Mouse (Mus musculus) ES-E14 (cell line): Measurements from ENCODE around the gene Sertad1. TPM values are rescaled to one million over a fixed set of nuclear protein-coding genes. Genes with fewer than 3 reads are reported as not detected.

Experiments used
- DNase-seq: peaks from one replicate; pipeline ENCODE4 v3.0.0-alpha.2; 2013; ENCODE audit warnings: low read depth, low spot score
- H3K27ac ChIP-seq: 2 replicates; pipeline ENCODE4 v1.5.1; 2012; ENCODE audit warnings: low read depth, mild to moderate bottlenecking, low read length, moderate library complexity, mixed read lengths; ENCODE audit not compliant: poor library complexity, insufficient read depth, severe bottlenecking
- H3K36me3 ChIP-seq: 2 replicates; pipeline ENCODE4 v1.6.1; 2012; ENCODE audit warnings: mild to moderate bottlenecking, low read length, moderate library complexity, mixed read lengths; ENCODE audit not compliant: control insufficient read depth, poor library complexity, insufficient read depth, severe bottlenecking
- H3K4me1 ChIP-seq, 2 experiments: fragments of 150-350 bp in 1 of 2; sonication (generic) in 1 of 2; 2 replicates each; pipeline ENCODE4 v1.6.1; 2012; ENCODE audit warnings: low read length in 2 of 2, mild to moderate bottlenecking in 1 of 2, mixed read lengths in 1 of 2; ENCODE audit not compliant: control insufficient read depth in 2 of 2, insufficient read depth in 2 of 2, poor library complexity in 1 of 2
- H3K4me3 ChIP-seq, 2 experiments: fragments of 150-350 bp in 1 of 2; sonication (generic) in 1 of 2; 2 replicates each; pipeline ENCODE4 v1.5.1; 2012; ENCODE audit warnings: low read length in 2 of 2, low read depth in 1 of 2, mild to moderate bottlenecking in 1 of 2, mixed read lengths in 1 of 2; ENCODE audit not compliant: insufficient read depth in 1 of 2, poor library complexity in 1 of 2, severe bottlenecking in 1 of 2
- H3K9ac ChIP-seq: 2 replicates; pipeline ENCODE4 v1.6.1; 2012; ENCODE audit warnings: low read depth, mild to moderate bottlenecking, low read length, mixed read lengths; ENCODE audit not compliant: poor library complexity, insufficient read depth, severe bottlenecking
- H3K9me3 ChIP-seq: fragments of 150-350 bp; sonication (generic); 2 replicates; pipeline ENCODE4 v1.6.1; 2012; ENCODE audit warnings: low read depth, mild to moderate bottlenecking, low read length; ENCODE audit not compliant: control insufficient read depth, insufficient read depth
- CHD2 ChIP-seq: IDR thresholded peaks from 2 replicates; pipeline ENCODE4 v1.6.1; 2014; ENCODE audit warnings: mild to moderate bottlenecking, low read depth, low read length, inconsistent platforms
- HCFC1 ChIP-seq: IDR thresholded peaks from 2 replicates; pipeline ENCODE4 v1.6.1; 2012; ENCODE audit warnings: low read length, inconsistent platforms, borderline replicate concordance; ENCODE audit not compliant: insufficient read depth
- MAFK ChIP-seq: IDR thresholded peaks from 2 replicates; pipeline ENCODE4 v1.6.1; 2014; ENCODE audit warnings: mild to moderate bottlenecking, low read depth, low read length, inconsistent platforms; ENCODE audit not compliant: insufficient read depth
- ZC3H11A ChIP-seq: IDR thresholded peaks from 2 replicates; pipeline ENCODE4 v1.6.1; 2012; ENCODE audit warnings: low read depth, mild to moderate bottlenecking, inconsistent platforms, low read length, borderline replicate concordance
- ZNF384 ChIP-seq: IDR thresholded peaks from 2 replicates; pipeline ENCODE4 v1.6.1; 2012; ENCODE audit warnings: low read depth, low read length, inconsistent platforms
- in situ Hi-C, 2 experiments: fragments of 600-800 bp; cut with MboI; formaldehyde crosslinking; loops; one replicate each; pipeline ENCODE4 v1.15.1; 2025; ENCODE audit warnings: low sequenced_read_pairs in 2 of 2, inconsistent platforms in 1 of 2; ENCODE audit not compliant: unreplicated experiment in 2 of 2
- total RNA-seq: library from RNA; depleted of rRNA; stranded (reverse); fragments of 300-350 nt; gene quantifications from 2 replicates; pipeline ENCODE4 v1.2.3, GENCODE M21; 2012

Sertad1 gene
- total RNA-seq, 1 experiment: 25.1 TPM

DNA sequence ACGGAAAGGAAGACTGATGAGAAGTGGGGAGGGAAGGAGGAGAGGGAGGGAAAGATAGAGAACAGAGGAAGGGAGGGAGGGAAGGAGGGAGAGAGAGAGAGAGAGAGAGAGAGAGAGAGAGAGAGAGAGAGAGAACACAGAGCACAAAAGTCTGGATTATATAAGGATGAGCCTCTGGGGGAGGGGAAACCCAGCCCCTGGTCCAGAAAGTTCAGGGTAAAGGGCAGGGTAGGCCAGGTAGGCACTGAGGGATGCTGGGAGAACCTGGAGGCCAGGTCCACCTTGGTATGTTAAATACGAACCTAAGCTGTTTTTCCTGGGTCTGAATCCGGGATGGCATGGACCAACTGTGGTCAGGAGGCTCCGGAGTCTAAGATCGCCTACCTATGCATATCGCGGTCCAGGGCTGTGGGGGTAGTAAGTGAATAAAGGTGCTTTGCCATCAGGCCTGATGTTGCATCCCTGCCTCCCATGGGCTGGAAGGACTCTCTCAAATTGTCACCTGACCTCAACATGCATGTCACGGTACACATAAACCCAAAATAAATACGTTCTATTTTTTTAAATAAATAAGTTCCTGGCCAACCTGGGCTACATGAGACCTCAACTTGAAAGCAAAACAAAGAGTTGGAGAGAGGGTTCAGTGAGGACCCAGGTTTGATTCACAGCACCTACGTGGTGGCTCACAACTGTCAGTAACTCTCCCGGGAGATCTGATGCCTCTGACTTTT lies 15.2 kb upstream of the Sertad1 start:
- TF ChIP-seq ZC3H11A (no peak), ZNF384 (no peak), MAFK (no peak), HCFC1 (no peak), CHD2 (no peak)
- no peak overlapping the region for H3K4me3 ChIP-seq
- no peak for DNase-seq
- no peak overlapping the region for H3K9ac ChIP-seq
- no peak overlapping the region for H3K27ac ChIP-seq
- in situ Hi-C loops: no loop called here
- H3K36me3 ChIP-seq: 0 out of 2 replicates have a peak, but pooled peaks cover 4% of the 10 kb centered on the region
- peaks cover 5 to 15% of the 10 kb centered on the region in 2 experiments; a peak in 2 of 4 replicates for H3K4me1 ChIP-seq
- H3K9me3 ChIP-seq: no peaks in the 10 kb centered on the region

DNA sequence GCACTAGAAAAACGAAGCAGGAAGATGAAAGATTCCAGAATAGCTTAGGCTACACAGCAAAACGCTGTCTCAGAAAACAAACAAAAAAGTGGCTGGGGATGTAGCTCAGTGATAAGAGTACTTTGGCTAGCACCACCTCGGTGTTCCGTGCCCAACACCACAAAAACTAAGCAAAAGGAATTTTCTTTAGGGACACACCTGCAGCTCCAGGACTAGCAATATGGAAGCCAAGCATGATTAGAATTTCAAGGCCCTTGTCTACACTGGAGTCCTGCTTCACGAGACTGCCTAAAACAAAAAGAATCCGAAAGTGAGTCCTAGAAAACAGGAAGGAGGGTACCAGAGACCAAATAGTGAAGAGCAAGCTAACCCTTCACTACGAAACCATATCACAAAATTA lies 14.1 kb upstream of the Sertad1 start:
- H3K36me3 ChIP-seq: 0 out of 2 replicates have a peak, but pooled peaks cover 4% of the 10 kb centered on the region
- H3K27ac ChIP-seq: no peak overlapping the region; the same call in 1 of the 2 replicates
- H3K4me1 ChIP-seq: peaks cover 5 to 13% of the 10 kb centered on the region in 2 experiments; a peak in 2 of 4 replicates
- TF ChIP-seq CHD2: no peak
- no peak for TF ChIP-seq MAFK
- no peak for TF ChIP-seq ZC3H11A
- no peak for TF ChIP-seq ZNF384
- no peak for TF ChIP-seq HCFC1
- peak overlapping the region; percentile 53; the same call in 1 of the 2 replicates for H3K9ac ChIP-seq
- H3K9me3 ChIP-seq: no peaks in the 10 kb centered on the region
- H3K4me3 ChIP-seq: peak overlapping the region; percentile 5 to 85; a peak in 2 of 4 replicates
- in situ Hi-C loops: no loop called here
- no peak for DNase-seq

DNA sequence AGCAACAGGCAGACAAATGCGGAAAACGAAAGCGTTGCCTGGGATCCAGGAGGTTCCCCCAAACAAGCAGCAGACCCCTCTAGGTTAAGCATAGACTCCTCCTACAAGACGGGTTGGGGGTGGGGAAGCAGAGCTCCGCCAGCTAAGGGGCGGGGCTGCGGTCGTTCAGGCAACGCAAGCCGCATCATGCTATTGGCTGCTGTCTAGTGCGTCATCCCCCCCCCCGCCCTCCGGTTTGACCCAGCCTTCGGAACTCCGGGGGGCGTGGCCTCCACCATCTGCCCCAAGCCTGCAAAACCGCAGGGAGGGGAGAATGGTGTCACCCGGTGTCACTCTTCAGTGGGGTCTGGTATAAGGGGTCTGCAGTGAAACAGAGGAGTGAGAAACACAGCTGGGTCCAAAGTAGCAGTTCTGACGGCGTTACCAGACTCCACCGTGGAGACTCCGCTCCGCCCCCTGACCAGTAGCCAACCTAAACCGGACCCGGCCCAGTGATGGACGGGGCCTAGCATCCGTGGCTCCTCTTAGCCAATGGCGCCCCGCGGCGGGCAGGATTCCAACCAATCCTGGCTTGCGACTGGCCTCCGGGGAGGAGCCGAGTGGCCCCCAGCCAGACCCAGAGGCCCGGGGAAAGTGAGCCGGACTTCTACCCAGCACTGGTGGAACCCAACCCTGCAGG lies 13.4 kb upstream of the Sertad1 start, which contains the start of gene Sertad3:
Sertad3 (plus strand) TSS at position 613 of the 679 bp plus-strand sequence.
- in situ Hi-C loops: no loop called here

DNA sequence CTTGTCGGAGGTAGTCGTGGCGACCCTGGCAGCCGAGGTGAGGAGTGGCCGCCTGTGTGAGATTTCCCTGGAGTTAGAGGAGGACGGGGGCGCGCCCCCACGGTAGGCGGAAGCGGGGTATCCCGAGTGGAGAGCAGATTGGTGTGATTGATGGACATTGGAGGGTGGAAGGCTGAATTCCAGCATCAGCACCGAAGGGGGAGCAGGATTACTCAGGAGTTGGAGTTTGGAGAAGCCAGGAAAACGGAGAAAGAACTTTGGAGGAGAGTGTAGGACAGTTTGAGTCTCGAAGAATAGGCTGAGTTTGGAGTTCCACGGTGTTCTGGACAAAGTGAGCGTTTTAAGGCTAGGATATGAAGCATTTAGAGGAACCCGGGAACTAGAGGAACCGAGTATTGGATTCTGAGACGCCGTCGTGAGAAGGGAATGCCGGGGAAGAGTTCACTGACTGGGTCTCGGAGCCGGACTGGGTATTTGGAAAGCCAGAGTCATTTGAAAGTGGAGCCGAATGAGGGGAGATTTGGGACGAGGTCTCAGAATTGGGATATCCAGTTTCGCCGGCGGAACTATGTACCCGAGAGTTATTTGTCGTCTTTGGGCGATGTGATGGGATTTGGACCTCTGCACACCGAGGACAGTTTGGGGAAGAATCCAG lies 12.7 kb upstream of the Sertad1 start:
- TF ChIP-seq MAFK (no peak), HCFC1 (no peak), ZC3H11A (no peak), ZNF384 (no peak), CHD2 (no peak)
- 0 out of 2 replicates have a peak overlapping the region, but pooled peaks have one; percentile 7 for H3K27ac ChIP-seq
- peak overlapping the region; percentile 66 for H3K9ac ChIP-seq
- no peak for DNase-seq
- 0 out of 2 replicates have a peak, but pooled peaks cover 4% of the 10 kb centered on the region for H3K36me3 ChIP-seq
- in situ Hi-C loops: no loop called here
- peaks cover 5 to 10% of the 10 kb centered on the region in 2 experiments; a peak in 2 of 4 replicates for H3K4me1 ChIP-seq
- H3K4me3 ChIP-seq: peak overlapping the region; percentile 78 to 85
- no peaks in the 10 kb centered on the region for H3K9me3 ChIP-seq

More for the DNA sequence above, 13.4 kb upstream of the Sertad1 start, which contains the start of gene Sertad3:
- H3K4me1 ChIP-seq: peaks cover 5 to 11% of the 10 kb centered on the region in 2 experiments; a peak in 2 of 4 replicates
- peak within 1 kb of the TSS; percentile 7 for H3K27ac ChIP-seq
- TF ChIP-seq MAFK (no peak), CHD2 (peak; percentile 23; the same call in 1 of the 2 replicates), HCFC1 (peak; percentile 47; the same call in 1 of the 2 replicates), ZNF384 (no peak)
- peak; percentile 97 for DNase-seq
- H3K9ac ChIP-seq: peak within 1 kb of the TSS; percentile 66
- H3K4me3 ChIP-seq: peak within 1 kb of the TSS; percentile 78 to 85
- 0 out of 2 replicates have a peak, but pooled peaks cover 4% of the 10 kb centered on the region for H3K36me3 ChIP-seq
- no peaks in the 10 kb centered on the region for H3K9me3 ChIP-seq
